Mouse (Mus musculus) spleen, adult 2 months (tissue): ENCODE measurements around the gene Mmp27. TPM values are rescaled to one million over a fixed set of nuclear protein-coding genes. Genes with fewer than 3 reads are reported as not detected.

Source experiments
- DNase-seq, 2 experiments: peaks; one replicate each; pipeline versions ENCODE4 v3.0.0 to v3.0.0-alpha.2; 2012 to 2021; ENCODE audit warnings: low spot score in 2 of 2, low read depth in 1 of 2
- H3K27ac ChIP-seq: fragments of 200-500 bp; 2 replicates; pipeline ENCODE4 v1.5.1; 2012; ENCODE audit warnings: low read length, inconsistent platforms; ENCODE audit not compliant: insufficient read depth
- H3K27me3 ChIP-seq: fragments of 200-500 bp; 2 replicates; pipeline ENCODE4 v1.6.1; 2012; ENCODE audit warnings: mild to moderate bottlenecking, moderate library complexity, low read length, inconsistent platforms; ENCODE audit not compliant: control insufficient read depth, insufficient read depth
- H3K36me3 ChIP-seq: fragments of 200-500 bp; 2 replicates; pipeline ENCODE4 v1.6.1; 2012; ENCODE audit warnings: mild to moderate bottlenecking, low read length, inconsistent platforms; ENCODE audit not compliant: control insufficient read depth, insufficient read depth
- H3K4me1 ChIP-seq: fragments of 200-500 bp; 2 replicates; pipeline ENCODE4 v1.6.1; 2011; ENCODE audit warnings: inconsistent platforms; ENCODE audit not compliant: control insufficient read depth, insufficient read depth, insufficient read length
- H3K4me3 ChIP-seq: fragments of 200-500 bp; 2 replicates; pipeline ENCODE4 v1.5.1; 2011; ENCODE audit warnings: mild to moderate bottlenecking, inconsistent platforms; ENCODE audit not compliant: insufficient read depth, insufficient read length; ENCODE audit errors: extremely low read depth
- CTCF ChIP-seq: fragments of 200-500 bp; IDR thresholded peaks from 2 replicates; pipeline ENCODE4 v1.5.1; 2011; ENCODE audit warnings: mild to moderate bottlenecking, inconsistent platforms; ENCODE audit not compliant: insufficient read depth, insufficient read length, insufficient replicate concordance; ENCODE audit errors: extremely low read depth
- POLR2A ChIP-seq: fragments of 200-500 bp; IDR thresholded peaks from 2 replicates; pipeline ENCODE4 v1.6.1; 2011; ENCODE audit warnings: low read depth, low read length, inconsistent platforms
- WGBS: fragments of 180-500 bp; shearing (Covaris S2); methylation state at CpG from one replicate; pipeline ENCODE4 v1.1.7; 2018; 5-methylcytosine and 5-hydroxymethylcytosine counted together
- polyA plus RNA-seq: library from polyadenylated mRNA; depleted of rRNA; stranded (reverse); fragments of >200 nt; gene quantifications from 2 replicates; pipeline ENCODE4 v1.2.3, GENCODE M21; 2012

Gene Mmp27
- polyA plus RNA-seq, 1 experiment, result 0.21 TPM

DNA sequence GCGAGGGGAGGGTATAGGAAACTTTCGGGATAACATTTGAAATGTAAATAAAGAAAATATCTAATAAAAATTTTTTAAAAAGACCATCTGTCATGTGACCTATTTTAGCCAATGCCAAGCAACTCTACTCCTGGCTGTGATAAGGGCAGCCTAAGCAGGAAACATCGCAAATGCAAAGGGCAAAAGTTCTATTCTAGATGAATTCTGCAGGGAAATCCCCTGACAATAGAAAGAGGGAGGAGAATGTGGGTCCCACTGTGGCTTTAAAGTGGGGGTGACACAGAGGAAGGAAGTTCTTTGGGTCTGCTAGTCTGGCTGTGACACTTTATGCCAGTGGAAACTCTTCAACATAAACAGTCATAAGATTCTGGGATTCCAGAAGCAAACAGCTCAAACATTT is 17.7 kb upstream of the Mmp27 start:
- TF ChIP-seq POLR2A, result no peak
- no peak for TF ChIP-seq CTCF
- WGBS, result 55% methylated on average over 3 of the region's 3 CpGs
- no peaks in the 10 kb centered on the region for H3K36me3 ChIP-seq
- H3K4me3 ChIP-seq, result no peak overlapping the region
- no peak for DNase-seq
- H3K27ac ChIP-seq, result no peak overlapping the region
- H3K4me1 ChIP-seq, result 0 out of 2 replicates have a peak, but pooled peaks cover 3% of the 10 kb centered on the region
- no peaks in the 10 kb centered on the region for H3K27me3 ChIP-seq

DNA sequence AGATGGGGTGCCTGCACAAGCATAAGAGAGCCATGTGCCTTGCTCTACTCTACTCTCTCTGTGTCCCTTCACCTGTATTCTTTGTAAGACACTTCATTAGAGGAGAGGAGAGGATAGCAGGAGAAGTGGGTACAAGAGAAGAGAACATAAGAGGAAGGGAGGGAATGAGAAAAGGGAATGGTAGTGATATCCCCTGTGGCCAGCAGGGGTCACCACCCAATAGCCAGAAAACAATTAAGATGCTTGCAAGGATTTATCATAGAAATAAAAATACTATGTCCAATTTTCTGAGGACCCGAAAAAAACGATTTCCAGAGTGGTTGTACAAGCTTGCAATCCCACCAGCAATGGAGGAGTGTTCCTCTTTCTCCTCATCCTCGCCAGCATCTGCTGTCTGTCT is 16.8 kb upstream of the Mmp27 start:
- Histone ChIP-seq H3K4me3 (no peak overlapping the region), H3K4me1 (0 out of 2 replicates have a peak, but pooled peaks cover 3% of the 10 kb centered on the region), H3K27ac (no peak overlapping the region), H3K36me3 (no peaks in the 10 kb centered on the region), H3K27me3 (no peaks in the 10 kb centered on the region)
- 27% methylated on average over 3 of the region's 3 CpGs for WGBS
- DNase-seq, result peak in 1 of 2 experiments; percentile 18
- TF ChIP-seq CTCF (peak; percentile 2; the same call in 1 of the 2 replicates), POLR2A (no peak)

DNA sequence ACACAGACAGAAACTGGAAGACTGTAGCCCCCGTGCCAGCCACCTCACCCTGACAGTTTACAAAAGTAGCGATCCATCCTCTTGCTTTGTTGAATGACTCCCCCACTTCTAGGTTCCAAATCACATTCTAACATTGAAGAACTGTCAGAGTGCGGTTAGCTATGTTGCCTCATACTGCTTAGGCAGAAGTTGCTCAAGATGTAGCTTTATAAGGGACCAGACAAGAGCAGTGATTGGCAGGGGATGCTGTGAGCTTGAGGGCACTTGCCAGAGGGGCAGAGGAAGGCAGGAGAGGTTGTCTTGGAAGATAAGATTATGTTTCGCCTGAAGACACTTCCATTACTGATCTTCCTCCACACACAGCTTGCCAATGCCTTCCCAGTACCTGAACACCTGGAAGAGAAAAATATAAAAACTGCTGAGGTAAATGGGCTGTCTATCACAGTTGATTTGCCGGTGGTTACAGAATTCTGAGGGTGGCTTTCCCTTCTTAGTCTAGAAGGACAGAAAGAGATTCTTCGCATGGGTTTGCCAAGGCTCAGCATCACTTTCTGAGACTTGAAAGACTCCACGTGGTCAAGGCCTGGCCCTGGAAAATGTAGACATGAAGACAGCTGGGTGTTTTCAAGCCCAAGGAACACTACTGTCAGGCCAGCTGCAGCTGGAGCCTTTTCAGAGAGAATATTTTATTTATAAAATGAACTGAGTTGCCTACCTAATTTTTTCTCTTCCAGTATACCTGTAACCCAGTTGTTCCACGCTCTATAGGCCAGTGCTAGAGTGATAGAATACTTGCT is 12.8 kb upstream of the Mmp27 start, which contains the start of gene Mmp8:
Gene Mmp8 (plus strand): TSS at position 236 of the 797 bp plus-strand sequence.
- WGBS, result 62% methylated on average over 8 of the region's 8 CpGs
- DNase-seq, result no peak
- no peak for TF ChIP-seq POLR2A
- no peak for TF ChIP-seq CTCF
- Histone ChIP-seq H3K27me3 (no peaks in the 10 kb centered on the region), H3K36me3 (no peaks in the 10 kb centered on the region), H3K4me1 (0 out of 2 replicates have a peak, but pooled peaks cover 3% of the 10 kb centered on the region), H3K27ac (no peak within 1 kb of the TSS), H3K4me3 (no peak within 1 kb of the TSS)

DNA sequence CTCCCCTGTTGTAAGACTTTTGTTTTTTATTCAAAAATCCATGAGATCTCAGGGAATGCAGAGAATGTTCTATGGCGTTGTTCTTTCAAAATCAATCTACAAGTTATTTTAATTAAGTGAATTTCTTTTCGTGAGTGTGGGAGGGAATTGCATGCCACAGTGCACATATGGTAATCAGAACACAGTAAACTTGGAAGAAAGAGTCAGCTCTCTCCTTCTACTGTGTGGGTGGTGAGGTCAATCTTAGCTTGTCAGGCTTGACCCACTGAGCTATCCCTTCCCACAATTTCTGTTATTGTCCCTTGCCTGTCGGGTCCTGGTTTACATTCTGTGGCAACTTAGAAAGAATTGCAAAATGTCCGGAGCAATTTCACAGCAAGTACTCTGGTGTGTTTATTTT is 11.2 kb upstream of the Mmp27 start:
- Histone ChIP-seq H3K27me3 (no peaks in the 10 kb centered on the region), H3K27ac (no peak overlapping the region), H3K4me1 (no peaks in the 10 kb centered on the region), H3K4me3 (no peak overlapping the region), H3K36me3 (no peaks in the 10 kb centered on the region)
- DNase-seq, result no peak
- TF ChIP-seq CTCF (no peak), POLR2A (no peak)
- WGBS, result 80% methylated on average over 4 of the region's 4 CpGs

DNA sequence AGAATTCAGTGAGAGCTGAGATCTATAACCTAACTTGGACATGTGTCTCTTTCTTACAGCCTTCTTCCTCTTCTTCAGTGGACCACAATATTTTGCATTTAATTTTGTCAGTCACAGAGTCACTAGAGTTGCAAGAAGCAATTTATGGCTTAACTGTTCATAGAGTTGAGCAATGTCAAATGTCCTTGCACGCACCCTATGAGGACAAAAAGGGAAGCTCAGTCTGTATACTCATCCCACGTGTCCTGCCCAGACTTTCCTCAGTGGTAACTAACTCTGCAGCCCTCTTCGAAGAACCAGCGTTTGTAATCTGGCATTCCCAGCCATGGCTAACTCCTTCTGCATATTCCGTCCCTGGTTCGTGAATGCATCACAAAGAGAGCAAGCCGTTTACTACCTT is 3.8 kb upstream of the Mmp27 start:
- H3K27me3 ChIP-seq, result no peaks in the 10 kb centered on the region
- H3K36me3 ChIP-seq, result no peaks in the 10 kb centered on the region
- WGBS, result 33% methylated on average over 7 of the region's 7 CpGs
- no peak overlapping the region for H3K27ac ChIP-seq
- DNase-seq, result no peak
- H3K4me1 ChIP-seq, result peaks cover 4% of the 10 kb centered on the region; the same call in 1 of the 2 replicates
- no peak for TF ChIP-seq CTCF
- no peak for TF ChIP-seq POLR2A
- H3K4me3 ChIP-seq, result no peak overlapping the region

DNA sequence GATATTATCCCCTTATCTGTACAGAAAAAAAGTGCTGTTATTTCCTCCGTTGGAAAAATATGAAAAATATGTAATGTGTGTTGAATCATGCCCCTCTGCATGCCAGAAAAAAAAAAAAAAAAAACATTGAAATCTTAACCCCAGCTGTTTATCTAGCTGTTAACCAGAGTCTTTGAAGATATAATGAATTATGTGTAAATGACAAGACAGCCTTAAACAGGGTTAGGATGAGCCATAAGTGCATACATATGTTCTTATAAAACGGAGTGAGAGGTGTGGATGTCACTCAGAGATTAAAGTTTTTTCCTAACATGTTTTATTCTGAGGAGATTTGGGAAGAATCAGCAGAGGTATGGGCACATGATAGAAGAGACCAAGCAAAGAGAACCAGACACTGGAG is 3.3 kb upstream of the Mmp27 start:
- Histone ChIP-seq H3K27ac (no peak overlapping the region), H3K4me3 (no peak overlapping the region), H3K4me1 (peaks cover 4% of the 10 kb centered on the region; the same call in 1 of the 2 replicates), H3K27me3 (no peaks in the 10 kb centered on the region), H3K36me3 (no peaks in the 10 kb centered on the region)
- DNase-seq, result no peak
- no peak for TF ChIP-seq POLR2A
- 81% methylated on average over 2 of the region's 2 CpGs for WGBS

DNA sequence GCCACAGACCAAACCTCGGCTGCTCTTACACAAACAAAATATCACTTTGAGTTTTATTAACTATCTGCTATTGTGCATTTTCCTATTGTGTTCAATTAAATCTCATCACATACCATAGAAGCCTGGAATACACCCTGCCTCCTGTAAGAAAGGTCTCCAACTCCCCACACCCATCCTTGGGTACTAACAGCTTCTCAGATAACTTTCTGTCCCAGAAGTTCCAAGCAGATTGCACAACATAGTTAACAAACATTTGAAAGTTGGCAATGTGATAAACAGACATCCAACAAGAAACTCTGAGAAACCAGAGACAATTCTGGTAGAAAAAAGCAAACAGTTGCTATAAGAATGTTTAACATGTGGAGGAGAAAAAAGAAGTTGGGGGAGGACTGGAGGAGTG is 711 bp upstream of the Mmp27 start:
- no peak for TF ChIP-seq CTCF
- no peak for TF ChIP-seq POLR2A
- Histone ChIP-seq H3K27me3 (no peaks in the 10 kb centered on the region), H3K36me3 (no peaks in the 10 kb centered on the region), H3K4me3 (no peak overlapping the region), H3K27ac (no peak overlapping the region), H3K4me1 (peaks cover 4% of the 10 kb centered on the region; the same call in 1 of the 2 replicates)
- WGBS, result 73% methylated on average over 1 of the region's 1 CpGs
- no peak for DNase-seq
